Mouse (Mus musculus): ENCODE data around the gene Idh3g. TPM values are rescaled to one million over a fixed set of nuclear protein-coding genes. Genes with fewer than 3 reads are reported as not detected.
"Not testable (repeated sequence)": the region's sequence is repeated elsewhere in the genome, so short reads cannot be mapped to it uniquely, and the experiment has no call there.

Idh3g gene
- polyA plus RNA-seq, 1 experiment from 2014 or later, result 228 TPM

- no peaks in the 10 kb centered on the region for H3K4me1 ChIP-seq (replicated peaks)
- no peak overlapping the region for H3K4me3 ChIP-seq (replicated peaks)
- ATAC-seq, result no peak
These were observed 41.8 kb downstream of the Idh3g start for GRCm38 (mm10) chrX:73744774-73745481.

GRCm38 (mm10) chrX:73739841-73740240 is 46.9 kb downstream of the Idh3g start:
- H3K9ac ChIP-seq (replicated peaks); H3K36me3 ChIP-seq; H3K9me3 ChIP-seq; H3K4me3 ChIP-seq (replicated peaks); ATAC-seq; H3K4me2 ChIP-seq (replicated peaks); H3K4me1 ChIP-seq (replicated peaks); H3K27ac ChIP-seq; H3K27me3 ChIP-seq: not testable (repeated sequence)
- 95% methylated on average over 7 of the region's 7 CpGs for WGBS

More at GRCm38 (mm10) chrX:73744774-73745481, 41.8 kb downstream of the Idh3g start:
- no peak overlapping the region for H3K9ac ChIP-seq (replicated peaks)
- no peaks in the 10 kb centered on the region for H3K27me3 ChIP-seq
- H3K36me3 ChIP-seq, result no peaks in the 10 kb centered on the region
- H3K27ac ChIP-seq, result no peak overlapping the region
- WGBS, result 78% methylated on average over 1 of the region's 1 CpGs
- no peaks in the 10 kb centered on the region for H3K9me3 ChIP-seq
- H3K4me2 ChIP-seq (replicated peaks), result no peak overlapping the region

GRCm38 (mm10) chrX:73739151-73739550 is 47.5 kb downstream of the Idh3g start:
- no peak overlapping the region for H3K4me2 ChIP-seq (replicated peaks)
- WGBS, result 60% methylated on average over 5 of the region's 5 CpGs

GRCm38 (mm10) chrX:73738155-73738554 is 48.5 kb downstream of the Idh3g start:
- Histone ChIP-seq H3K4me3 (replicated peaks) (no peak overlapping the region), H3K4me1 (replicated peaks) (no peaks in the 10 kb centered on the region), H3K36me3 (0 out of 2 replicates have a peak, but pooled peaks cover 4% of the 10 kb centered on the region), H3K27ac (no peak overlapping the region), H3K4me2 (replicated peaks) (no peak overlapping the region), H3K9me3 (no peaks in the 10 kb centered on the region), H3K27me3 (no peaks in the 10 kb centered on the region), H3K9ac (replicated peaks) (no peak overlapping the region)
- ATAC-seq, result no peak
- WGBS, result 80% methylated on average over 1 of the region's 1 CpGs

More at GRCm38 (mm10) chrX:73739151-73739550, 47.5 kb downstream of the Idh3g start:
- Histone ChIP-seq H3K27ac (no peak overlapping the region), H3K36me3 (0 out of 2 replicates have a peak, but pooled peaks cover 4% of the 10 kb centered on the region), H3K27me3 (no peaks in the 10 kb centered on the region), H3K4me3 (replicated peaks) (no peak overlapping the region), H3K4me1 (replicated peaks) (no peaks in the 10 kb centered on the region), H3K9me3 (no peaks in the 10 kb centered on the region), H3K9ac (replicated peaks) (no peak overlapping the region)
- no peak for ATAC-seq

GRCm38 (mm10) chrX:73730908-73731307 is 55.8 kb downstream of the Idh3g start:
- ATAC-seq, result no peak
- Histone ChIP-seq H3K27me3 (no peaks in the 10 kb centered on the region), H3K4me3 (replicated peaks) (no peak overlapping the region), H3K36me3 (peaks cover 18% of the 10 kb centered on the region), H3K4me2 (replicated peaks) (no peak overlapping the region), H3K9ac (replicated peaks) (no peak overlapping the region), H3K4me1 (replicated peaks) (no peaks in the 10 kb centered on the region), H3K9me3 (no peaks in the 10 kb centered on the region), H3K27ac (no peak overlapping the region)
- WGBS, result 52% methylated on average over 1 of the region's 1 CpGs

Other genes starting within 250 kb of the Idh3g start
- 0.79 and 1.2 TPM in 2 replicates for gene Dusp9, start 147.5 kb downstream of the Idh3g start, polyA plus RNA-seq (2015; fragmentation: Nextera tagmentation; extraction: Ambion mirVana)
- gene Pnck, start 126.8 kb downstream of the Idh3g start, polyA plus RNA-seq (2015; fragmentation: Nextera tagmentation; extraction: Ambion mirVana), result 91.5 and 99.5 TPM in 2 replicates
- gene Slc6a8, start 113.7 kb downstream of the Idh3g start, polyA plus RNA-seq (2015; fragmentation: Nextera tagmentation; extraction: Ambion mirVana), result 6.3 and 6.4 TPM in 2 replicates
- 116 and 118 TPM in 2 replicates for gene Bcap31, start 70.7 kb downstream of the Idh3g start, polyA plus RNA-seq (2015; fragmentation: Nextera tagmentation; extraction: Ambion mirVana)
- 9.6 and 11.8 TPM in 2 replicates for gene Abcd1, start 70.3 kb downstream of the Idh3g start, polyA plus RNA-seq (2015; fragmentation: Nextera tagmentation; extraction: Ambion mirVana)
- gene Plxnb3, start 29.8 kb downstream of the Idh3g start, polyA plus RNA-seq (2015; fragmentation: Nextera tagmentation; extraction: Ambion mirVana), result 0.07 and 0.08 TPM in 2 replicates
- gene Srpk3, start 12.5 kb downstream of the Idh3g start, polyA plus RNA-seq (2015; fragmentation: Nextera tagmentation; extraction: Ambion mirVana), result 1.3 and 1.4 TPM in 2 replicates
- 133 and 139 TPM in 2 replicates for gene Ssr4, start 131 bp upstream of the Idh3g start, polyA plus RNA-seq (2015; fragmentation: Nextera tagmentation; extraction: Ambion mirVana)
- gene Pdzd4, start 38.1 kb upstream of the Idh3g start, polyA plus RNA-seq (2015; fragmentation: Nextera tagmentation; extraction: Ambion mirVana), result 4.3 and 4.7 TPM in 2 replicates
- 0.24 and 0.27 TPM in 2 replicates for gene Avpr2, start 105.2 kb upstream of the Idh3g start, polyA plus RNA-seq (2015; fragmentation: Nextera tagmentation; extraction: Ambion mirVana)
- gene L1cam, start 109.2 kb upstream of the Idh3g start, polyA plus RNA-seq (2015; fragmentation: Nextera tagmentation; extraction: Ambion mirVana), result 73.8 and 80.8 TPM in 2 replicates
- gene Arhgap4, start 135.0 kb upstream of the Idh3g start, polyA plus RNA-seq (2015; fragmentation: Nextera tagmentation; extraction: Ambion mirVana), result 2.8 and 2.9 TPM in 2 replicates
- gene Naa10, start 135.0 kb upstream of the Idh3g start, polyA plus RNA-seq (2015; fragmentation: Nextera tagmentation; extraction: Ambion mirVana), result 107 and 108 TPM in 2 replicates
- 10.5 and 12.3 TPM in 2 replicates for gene Renbp, start 144.0 kb upstream of the Idh3g start, polyA plus RNA-seq (2015; fragmentation: Nextera tagmentation; extraction: Ambion mirVana)
- 61.9 and 63.0 TPM in 2 replicates for gene Hcfc1, start 179.5 kb upstream of the Idh3g start, polyA plus RNA-seq (2015; fragmentation: Nextera tagmentation; extraction: Ambion mirVana)
- 37.4 and 44.3 TPM in 2 replicates for gene Irak1, start 237.0 kb upstream of the Idh3g start, polyA plus RNA-seq (2015; fragmentation: Nextera tagmentation; extraction: Ambion mirVana)